Mouse (Mus musculus) spleen, adult 2 months (tissue): Measurements from ENCODE around the gene Spata48. TPM values are rescaled to one million over a fixed set of nuclear protein-coding genes. Genes with fewer than 3 reads are reported as not detected.

Source experiments
- DNase-seq, 2 experiments: peaks; one replicate each; pipeline versions ENCODE4 v3.0.0 to v3.0.0-alpha.2; 2012 to 2021; ENCODE audit warnings: low spot score in 2 of 2, low read depth in 1 of 2
- H3K27ac ChIP-seq: fragments of 200-500 bp; 2 replicates; pipeline ENCODE4 v1.5.1; 2012; ENCODE audit warnings: low read length, inconsistent platforms; ENCODE audit not compliant: insufficient read depth
- H3K27me3 ChIP-seq: fragments of 200-500 bp; 2 replicates; pipeline ENCODE4 v1.6.1; 2012; ENCODE audit warnings: mild to moderate bottlenecking, moderate library complexity, low read length, inconsistent platforms; ENCODE audit not compliant: control insufficient read depth, insufficient read depth
- H3K36me3 ChIP-seq: fragments of 200-500 bp; 2 replicates; pipeline ENCODE4 v1.6.1; 2012; ENCODE audit warnings: mild to moderate bottlenecking, low read length, inconsistent platforms; ENCODE audit not compliant: control insufficient read depth, insufficient read depth
- H3K4me1 ChIP-seq: fragments of 200-500 bp; 2 replicates; pipeline ENCODE4 v1.6.1; 2011; ENCODE audit warnings: inconsistent platforms; ENCODE audit not compliant: control insufficient read depth, insufficient read depth, insufficient read length
- H3K4me3 ChIP-seq: fragments of 200-500 bp; 2 replicates; pipeline ENCODE4 v1.5.1; 2011; ENCODE audit warnings: mild to moderate bottlenecking, inconsistent platforms; ENCODE audit not compliant: insufficient read depth, insufficient read length; ENCODE audit errors: extremely low read depth
- CTCF ChIP-seq: fragments of 200-500 bp; IDR thresholded peaks from 2 replicates; pipeline ENCODE4 v1.5.1; 2011; ENCODE audit warnings: mild to moderate bottlenecking, inconsistent platforms; ENCODE audit not compliant: insufficient read depth, insufficient read length, insufficient replicate concordance; ENCODE audit errors: extremely low read depth
- POLR2A ChIP-seq: fragments of 200-500 bp; IDR thresholded peaks from 2 replicates; pipeline ENCODE4 v1.6.1; 2011; ENCODE audit warnings: low read depth, low read length, inconsistent platforms
- WGBS: fragments of 180-500 bp; shearing (Covaris S2); methylation state at CpG from one replicate; pipeline ENCODE4 v1.1.7; 2018; 5-methylcytosine and 5-hydroxymethylcytosine counted together
- polyA plus RNA-seq: library from polyadenylated mRNA; depleted of rRNA; stranded (reverse); fragments of >200 nt; gene quantifications from 2 replicates; pipeline ENCODE4 v1.2.3, GENCODE M21; 2012

Gene Spata48
- polyA plus RNA-seq, 1 experiment: 3.5 TPM

DNA sequence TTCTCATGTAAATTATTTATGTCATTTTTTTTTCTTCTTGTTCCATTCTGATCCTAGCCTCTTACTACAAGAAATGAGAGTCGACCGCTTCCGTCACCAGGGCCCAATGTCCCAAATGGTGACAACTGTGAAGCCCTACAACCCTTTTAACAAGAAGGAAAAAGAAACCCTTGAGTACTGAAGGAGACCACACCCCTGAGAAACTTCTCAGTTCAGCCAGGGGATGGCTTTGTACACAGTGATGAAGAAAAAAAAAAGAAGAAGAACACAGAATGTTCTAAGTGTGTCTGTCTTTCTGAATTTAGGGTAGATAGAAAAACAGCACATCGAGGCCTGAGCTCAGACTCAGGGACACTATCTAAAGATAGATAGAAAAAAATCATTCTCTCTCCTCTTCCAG lies 53.0 kb downstream of the Spata48 start:
- H3K36me3 ChIP-seq: no peaks in the 10 kb centered on the region
- WGBS: 71% methylated on average over 4 of the region's 4 CpGs
- H3K27ac ChIP-seq: peak overlapping the region; percentile 66

GRCm38 (mm10) chr11:11517781-11518435 lies 56.0 kb downstream of the Spata48 start:
- peak overlapping the region; percentile 36 for H3K27ac ChIP-seq
- 91% methylated on average over 1 of the region's 1 CpGs for WGBS
- TF ChIP-seq POLR2A (no peak), CTCF (no peak)
- H3K27me3 ChIP-seq: no peaks in the 10 kb centered on the region
- no peaks in the 10 kb centered on the region for H3K36me3 ChIP-seq
- DNase-seq: no peak
- H3K4me3 ChIP-seq: no peak overlapping the region
- peaks cover 36% of the 10 kb centered on the region for H3K4me1 ChIP-seq

More for the DNA sequence above, 53.0 kb downstream of the Spata48 start:
- no peak overlapping the region for H3K4me3 ChIP-seq
- no peak for TF ChIP-seq CTCF
- no peak for TF ChIP-seq POLR2A
- no peak for DNase-seq
- H3K27me3 ChIP-seq: no peaks in the 10 kb centered on the region
- peaks cover 33% of the 10 kb centered on the region for H3K4me1 ChIP-seq

DNA sequence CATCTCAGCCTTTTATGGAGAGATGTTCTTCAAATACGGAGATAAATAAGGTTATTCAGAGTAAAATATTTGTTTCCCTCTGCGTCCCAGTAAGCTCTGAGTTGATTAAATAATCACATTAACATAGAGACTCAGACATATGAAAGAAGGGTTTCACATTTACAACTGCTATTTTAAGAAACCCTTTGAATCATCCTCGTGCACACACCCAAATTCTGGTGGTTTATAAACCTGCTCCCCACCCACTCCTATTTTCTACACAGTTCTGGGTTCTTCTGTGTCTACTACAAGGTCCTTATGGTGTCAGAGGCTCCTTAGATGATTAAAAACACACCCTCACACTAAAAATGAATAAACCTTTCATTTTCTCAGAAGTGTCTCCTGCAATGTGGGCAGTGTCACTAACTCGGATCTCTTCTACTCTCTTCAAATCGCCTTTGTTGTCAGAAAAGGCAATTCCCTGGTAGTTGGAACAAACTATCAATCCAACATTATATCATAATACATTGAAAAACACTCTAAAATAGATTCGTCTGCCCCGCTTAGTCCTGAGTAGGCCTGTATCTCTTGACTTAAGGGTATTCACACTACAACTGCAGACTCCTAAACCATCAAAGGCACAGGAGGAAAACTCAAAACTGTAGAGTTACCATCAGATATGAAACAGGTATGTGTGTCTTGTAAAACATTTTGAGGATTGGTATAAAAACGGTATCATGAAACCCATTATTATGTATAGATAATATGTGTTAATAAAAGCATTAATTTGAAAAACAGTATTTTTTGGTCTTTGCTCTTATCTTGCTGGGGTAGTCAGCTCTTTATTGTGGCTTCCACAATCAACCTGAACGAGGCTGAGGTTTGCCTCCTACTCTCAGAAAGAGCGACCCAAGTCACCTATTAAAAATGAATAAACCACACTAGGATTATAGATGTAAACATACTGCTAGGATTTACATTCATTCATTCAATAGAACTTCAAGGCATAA lies 57.7 kb downstream of the Spata48 start:
- peaks cover 33% of the 10 kb centered on the region for H3K4me1 ChIP-seq
- TF ChIP-seq CTCF (no peak), POLR2A (no peak)
- H3K36me3 ChIP-seq: no peaks in the 10 kb centered on the region
- H3K27ac ChIP-seq: peak overlapping the region; percentile 60; the same call in 1 of the 2 replicates
- DNase-seq: no peak
- WGBS: 55% methylated on average over 10 of the region's 10 CpGs
- H3K4me3 ChIP-seq: no peak overlapping the region
- no peaks in the 10 kb centered on the region for H3K27me3 ChIP-seq

DNA sequence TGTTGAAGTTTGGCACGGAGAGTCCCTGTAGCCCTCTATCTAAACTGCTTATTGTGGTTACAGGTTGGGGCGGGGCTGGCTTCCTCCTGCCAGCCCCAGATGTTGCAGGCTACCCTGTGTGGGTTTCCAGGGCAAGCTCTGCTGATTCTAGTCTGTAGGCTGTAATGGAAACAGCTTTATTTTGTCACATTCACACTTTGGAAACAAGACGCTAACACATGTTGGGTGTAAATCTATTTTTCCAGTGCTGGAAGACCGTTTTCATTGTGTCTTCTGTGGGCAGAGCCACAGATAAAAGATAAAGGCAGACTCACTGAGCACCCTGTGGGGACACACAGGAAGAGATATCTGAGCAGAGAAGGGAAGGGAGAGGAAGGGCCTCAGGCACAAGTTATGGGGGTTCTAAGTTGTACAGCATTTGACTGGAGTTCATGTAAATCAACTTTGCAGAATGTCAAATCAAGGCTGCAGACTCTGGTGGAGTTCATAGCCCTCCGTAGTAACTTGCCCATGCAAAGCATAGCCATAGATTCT lies 60.1 kb downstream of the Spata48 start:
- Histone ChIP-seq H3K4me1 (peaks cover 29% of the 10 kb centered on the region), H3K36me3 (no peaks in the 10 kb centered on the region), H3K27me3 (no peaks in the 10 kb centered on the region), H3K27ac (peak overlapping the region; percentile 83), H3K4me3 (no peak overlapping the region)
- 10% methylated on average over 5 of the region's 5 CpGs for WGBS
- DNase-seq: peak; percentile 74 to 81
- TF ChIP-seq POLR2A (no peak), CTCF (no peak)

DNA sequence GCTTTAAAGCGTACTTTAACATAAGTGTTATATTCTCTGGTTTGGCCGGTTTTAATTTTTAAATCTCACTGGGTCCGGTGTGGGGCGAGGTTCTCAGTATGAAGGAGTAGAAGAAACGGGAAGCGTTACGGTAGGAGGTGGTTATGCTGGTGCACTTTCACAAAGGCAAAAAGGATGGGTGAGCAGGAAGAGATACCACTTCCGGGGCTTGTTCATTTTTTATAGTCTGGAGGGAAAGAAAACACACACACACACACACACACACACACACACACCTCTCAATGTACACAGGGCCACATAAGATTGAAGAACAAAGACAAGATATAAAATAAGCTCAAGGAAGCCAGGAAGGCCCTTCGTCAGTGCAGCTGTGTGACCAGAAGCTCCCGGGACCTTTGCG lies 66.9 kb downstream of the Spata48 start:
- no peaks in the 10 kb centered on the region for H3K27me3 ChIP-seq
- DNase-seq: peak; percentile 50 to 59
- H3K36me3 ChIP-seq: no peaks in the 10 kb centered on the region
- peaks cover 16% of the 10 kb centered on the region for H3K4me1 ChIP-seq
- TF ChIP-seq CTCF: no peak
- TF ChIP-seq POLR2A: no peak
- no peak overlapping the region for H3K4me3 ChIP-seq
- peak overlapping the region; percentile 86 for H3K27ac ChIP-seq
- WGBS: 11% methylated on average over 11 of the region's 11 CpGs

GRCm38 (mm10) chr11:11529165-11529564 lies 67.3 kb downstream of the Spata48 start:
- WGBS: 19% methylated on average over 6 of the region's 6 CpGs
- H3K27me3 ChIP-seq: no peaks in the 10 kb centered on the region
- H3K4me1 ChIP-seq: peaks cover 15% of the 10 kb centered on the region
- H3K4me3 ChIP-seq: no peak overlapping the region
- DNase-seq: no peak
- TF ChIP-seq CTCF (no peak), POLR2A (no peak)
- no peaks in the 10 kb centered on the region for H3K36me3 ChIP-seq
- H3K27ac ChIP-seq: peak overlapping the region; percentile 86
